Mouse (Mus musculus): ENCODE results near the gene Mcrip1.

Gene Mcrip1

DNA sequence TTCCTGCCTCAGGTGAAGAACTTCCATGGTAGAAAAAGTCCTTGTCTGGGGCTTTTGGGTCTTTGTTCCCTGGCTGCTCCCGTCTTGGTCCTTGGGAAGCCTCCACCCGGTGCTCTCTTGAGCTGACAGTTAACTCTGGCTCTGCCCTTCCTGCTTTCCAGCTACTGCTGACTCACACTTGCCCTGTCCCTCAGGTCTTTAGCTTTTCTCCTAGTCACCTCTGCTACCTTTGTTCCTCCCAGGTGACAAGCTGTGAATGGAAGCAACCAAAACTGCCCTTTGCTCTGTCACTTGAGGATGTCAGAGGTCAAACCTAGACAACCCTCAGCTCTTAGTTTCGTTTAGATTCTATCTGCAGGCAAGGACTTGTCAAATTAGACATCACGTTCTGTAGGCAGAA is 39.6 kb downstream of the Mcrip1 start:
- DNase-seq = no peak

DNA sequence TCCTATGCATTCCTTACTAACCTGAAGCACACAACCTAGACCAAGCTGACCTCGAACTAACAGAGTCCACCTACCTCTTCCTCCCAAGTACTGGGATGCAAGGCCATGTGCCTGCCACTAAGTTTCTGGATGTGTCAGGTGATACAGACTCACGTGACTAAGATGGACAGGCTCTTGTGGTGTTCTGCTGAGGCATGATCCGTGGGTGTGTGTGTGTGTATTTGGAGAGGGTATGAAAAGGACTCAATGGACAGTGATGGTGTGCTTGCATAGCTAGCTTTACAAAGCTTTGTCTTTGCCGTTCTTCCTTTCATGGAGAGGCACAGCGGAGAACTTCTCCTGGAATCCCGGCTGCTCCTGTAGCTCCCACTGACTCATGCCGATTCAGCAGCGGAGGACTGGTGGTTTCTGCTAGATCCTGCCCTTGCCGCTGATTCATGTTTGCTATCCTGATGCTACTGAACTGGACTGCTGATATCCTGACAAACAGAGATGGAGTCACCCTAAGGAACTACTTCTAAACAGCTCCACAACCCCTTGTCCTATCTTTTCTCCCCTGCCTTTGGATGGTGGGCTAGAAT is 41.1 kb downstream of the Mcrip1 start:
- DNase-seq = no peak

GRCm38 (mm10) chr11:120507611-120508289 is 41.8 kb downstream of the Mcrip1 start:
- DNase-seq = no peak

DNA sequence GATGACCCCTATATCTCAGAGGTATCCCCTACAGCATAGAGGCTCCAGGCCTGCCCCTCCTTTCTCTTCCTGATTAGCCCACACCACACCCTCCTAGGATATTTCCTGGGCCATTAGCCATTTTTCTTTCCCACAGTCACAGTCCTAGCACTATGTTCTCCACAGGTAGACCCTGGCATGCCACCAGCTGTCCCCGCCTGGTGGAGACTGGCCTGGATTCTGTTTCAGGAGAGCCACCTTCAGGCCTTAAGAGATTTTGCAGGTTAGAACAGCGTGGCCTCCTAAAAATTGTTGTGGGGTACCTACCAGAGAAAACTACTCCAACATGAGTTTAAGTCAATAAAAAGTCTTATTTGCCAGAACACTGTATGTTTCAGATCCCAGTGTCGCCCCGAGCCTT is 42.6 kb downstream of the Mcrip1 start:
- no peak for DNase-seq

- DNase-seq = no peak
These were observed 43.9 kb downstream of the Mcrip1 start for GRCm38 (mm10) chr11:120505661-120506060.

DNA sequence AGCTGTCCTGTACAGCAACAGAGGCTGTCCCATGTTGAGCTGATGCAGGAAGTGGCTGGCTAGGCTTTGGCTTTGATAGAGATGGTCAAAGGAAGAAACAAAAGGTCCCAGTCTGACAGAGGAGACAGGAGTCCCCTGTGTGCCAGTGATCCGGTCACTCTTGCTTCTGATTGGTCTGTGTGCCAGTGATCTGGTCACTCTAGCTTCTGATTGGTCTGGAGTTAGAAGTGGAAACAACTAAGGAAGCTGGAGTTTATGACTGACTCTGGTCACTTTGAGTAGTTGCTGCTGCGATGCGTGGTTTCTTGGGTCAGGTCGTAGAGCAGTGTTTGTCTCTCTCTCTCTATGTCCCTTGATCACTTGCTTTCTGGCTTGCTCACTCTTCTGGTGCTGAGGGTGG is 47.8 kb downstream of the Mcrip1 start:
- no peak for DNase-seq

- DNase-seq = no peak
These were observed 48.5 kb downstream of the Mcrip1 start for GRCm38 (mm10) chr11:120501018-120501417.

DNA sequence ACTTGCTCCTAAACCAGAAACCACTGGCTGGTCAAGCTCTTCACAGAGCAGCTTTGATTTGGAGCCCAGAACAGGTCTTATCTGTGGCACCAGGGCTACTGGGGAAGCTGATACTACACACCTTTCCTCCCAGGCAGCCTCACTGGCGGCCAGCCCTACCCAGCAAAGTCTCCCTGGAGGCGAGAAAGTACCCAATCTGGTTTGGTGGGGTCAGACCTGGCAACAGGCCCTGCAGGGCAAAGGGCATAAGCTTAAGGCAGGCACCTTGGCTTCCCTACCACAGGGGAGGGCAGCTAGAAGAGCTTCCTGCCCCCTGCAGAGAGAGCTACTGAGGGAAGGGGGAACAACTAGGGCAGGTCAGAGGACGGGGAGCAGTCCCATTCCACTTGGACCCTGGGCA is 49.2 kb downstream of the Mcrip1 start:
- no peak for DNase-seq

- DNase-seq = no peak
These were observed 49.6 kb downstream of the Mcrip1 start for GRCm38 (mm10) chr11:120499894-120500293.

DNA sequence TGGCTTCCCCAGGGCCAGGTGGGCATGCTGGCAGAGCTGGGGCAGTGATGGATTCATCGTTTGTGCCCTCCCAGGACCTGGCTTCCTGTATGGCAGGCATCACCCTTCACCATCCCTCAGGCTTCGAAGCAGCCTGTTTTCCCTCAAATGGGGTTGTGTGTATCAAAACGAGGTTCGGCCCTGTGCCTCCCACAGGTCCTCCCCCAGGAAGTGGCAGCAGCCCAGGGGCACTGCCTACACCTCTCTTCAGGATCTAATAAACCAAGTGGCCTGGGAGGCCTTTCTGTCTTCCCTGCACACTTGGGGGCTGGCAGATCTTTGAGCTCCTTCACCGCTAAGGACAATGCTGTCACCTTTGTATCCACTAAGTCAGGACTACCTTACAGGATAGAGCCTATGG is 50.6 kb downstream of the Mcrip1 start:
- DNase-seq = no peak

DNA sequence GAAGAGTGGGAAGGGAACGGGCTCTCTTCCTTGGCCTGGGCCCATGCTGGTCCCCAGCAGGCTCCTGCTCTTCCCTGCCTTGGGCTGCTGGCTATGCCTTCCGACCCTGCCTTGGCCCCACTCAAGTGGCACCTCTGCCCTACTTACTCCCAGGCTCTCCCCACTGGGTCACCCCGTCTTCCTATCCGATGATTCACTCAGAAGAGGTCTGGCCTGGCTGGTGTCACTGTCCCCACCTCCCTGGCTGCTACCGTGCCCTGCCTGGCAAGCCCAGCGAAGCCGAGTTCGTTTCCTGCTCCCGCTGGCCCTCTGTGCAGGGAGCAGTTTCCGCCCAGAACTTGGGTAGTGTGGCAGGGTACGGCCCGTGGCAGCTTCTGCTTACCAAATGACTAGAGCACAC is 51.3 kb downstream of the Mcrip1 start:
- DNase-seq = no peak

GRCm38 (mm10) chr11:120497436-120497835 is 52.1 kb downstream of the Mcrip1 start:
- DNase-seq = no peak

- no peak for DNase-seq
These were observed 55.6 kb downstream of the Mcrip1 start for GRCm38 (mm10) chr11:120493911-120494310.

DNA sequence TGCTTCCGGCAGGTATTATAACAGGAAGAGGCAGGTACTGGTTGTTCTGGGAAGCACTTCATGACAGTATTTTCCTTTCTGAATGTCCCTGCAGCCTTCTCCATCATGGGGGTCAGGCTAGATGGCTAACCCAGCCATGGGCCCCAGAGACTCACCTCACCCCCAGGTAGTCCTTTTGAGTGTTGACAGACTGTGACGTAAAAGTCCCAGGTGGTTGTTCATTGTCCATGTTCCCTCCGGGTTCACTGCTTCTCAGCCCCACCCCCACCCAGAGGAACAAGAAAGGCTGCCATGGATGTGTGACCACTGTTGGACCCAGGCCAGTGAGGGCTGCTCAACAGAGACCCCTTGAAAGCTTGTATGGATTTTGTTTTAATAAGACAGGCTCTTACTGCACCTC is 56.2 kb downstream of the Mcrip1 start:
- DNase-seq = no peak

All from cerebellum, adult 11 months (tissue).